Mouse (Mus musculus) lung, postnatal 0 days (tissue): ENCODE data around the gene Gm3327. TPM values are rescaled to one million over a fixed set of nuclear protein-coding genes. Genes with fewer than 3 reads are reported as not detected.

Experiments
- ATAC-seq: fragments of 200-750 bp; cut with Nextera tagmentation; 2 replicates; pipeline ENCODE4 v1.8.0; 2017; ENCODE audit warnings: moderate library complexity
- DNase-seq: peaks from one replicate; pipeline ENCODE4 v3.0.0-alpha.2; 2016; ENCODE audit warnings: low spot score
- H3K27ac ChIP-seq: fragments of 300-500 bp; sonication (generic); 2 replicates; pipeline ENCODE4 v1.5.1; 2014; ENCODE audit warnings: antibody characterized with exemption, mild to moderate bottlenecking, low read length, mixed read lengths
- H3K27me3 ChIP-seq: fragments of 300-500 bp; sonication (generic); replicated peaks from 2 replicates; pipeline ENCODE4 v1.6.1; 2014; ENCODE audit warnings: low read length, mixed read lengths; ENCODE audit not compliant: insufficient read depth
- H3K36me3 ChIP-seq: fragments of 300-500 bp; sonication (generic); 2 replicates; pipeline ENCODE4 v1.6.1; 2014; ENCODE audit warnings: low read length, mixed read lengths; ENCODE audit not compliant: insufficient read depth
- H3K4me1 ChIP-seq: fragments of 300-500 bp; sonication (generic); 2 replicates; pipeline ENCODE4 v1.6.1; 2014; ENCODE audit warnings: antibody characterized with exemption, low read depth, low read length, mixed read lengths; ENCODE audit not compliant: insufficient read depth
- H3K4me2 ChIP-seq: fragments of 300-500 bp; sonication (generic); replicated peaks from 2 replicates; pipeline ENCODE4 v1.6.1; 2014; ENCODE audit warnings: low read depth, mild to moderate bottlenecking, low read length, moderate library complexity, mixed read lengths
- H3K4me3 ChIP-seq: fragments of 300-500 bp; sonication (generic); 2 replicates; pipeline ENCODE4 v1.5.1; 2014; ENCODE audit warnings: low read depth, low read length
- H3K9ac ChIP-seq: fragments of 300-500 bp; sonication (generic); replicated peaks from 2 replicates; pipeline ENCODE4 v1.6.1; 2014; ENCODE audit warnings: low read depth, mild to moderate bottlenecking
- H3K9me3 ChIP-seq: fragments of 300-500 bp; sonication (generic); 2 replicates; pipeline ENCODE4 v1.6.1; 2016; ENCODE audit warnings: low read length, mixed read lengths
- CTCF ChIP-seq: IDR thresholded peaks from 2 replicates; pipeline ENCODE4 v1.5.1; 2016; ENCODE audit warnings: antibody characterized with exemption, mild to moderate bottlenecking
- EP300 ChIP-seq: IDR thresholded peaks from 2 replicates; pipeline ENCODE4 v1.6.1; 2016; ENCODE audit warnings: antibody characterized with exemption, mild to moderate bottlenecking, control low read depth
- polyA plus RNA-seq: library from polyadenylated mRNA; unstranded; fragments of >200 nt; fragmentation: Nextera tagmentation; extraction: Ambion mirVana; gene quantifications from 2 replicates; pipeline ENCODE4 v1.2.1, GENCODE M21; 2015

The Gm3327 gene
- polyA plus RNA-seq, 1 experiment from 2014 or later = not detected

GRCm38 (mm10) chr14:44110981-44111380 is 12.7 kb upstream of the Gm3327 start:
- H3K36me3 ChIP-seq = no peaks in the 10 kb centered on the region
- no peaks in the 10 kb centered on the region for H3K27me3 ChIP-seq
- H3K27ac ChIP-seq = no peak overlapping the region
- no peak overlapping the region for H3K4me2 ChIP-seq
- ATAC-seq (no peak), DNase-seq (no peak)
- H3K4me3 ChIP-seq = no peak overlapping the region
- no peaks in the 10 kb centered on the region for H3K9me3 ChIP-seq
- no peak overlapping the region for H3K9ac ChIP-seq
- TF ChIP-seq EP300 (no peak), CTCF (no peak)
- no peaks in the 10 kb centered on the region for H3K4me1 ChIP-seq

Other genes with a start within 250 kb of the Gm3327 start
- 12.5 and 14.2 TPM in 2 replicates for gene Ear1, start 248.3 kb upstream of the Gm3327 start, polyA plus RNA-seq
- not detected in 2 replicates for gene Ear10, start 200.3 kb upstream of the Gm3327 start, polyA plus RNA-seq
- 7.7 and 11.5 TPM in 2 replicates for gene Gm8113, start 198.5 kb upstream of the Gm3327 start, polyA plus RNA-seq
- gene Ang5, start 166.8 kb upstream of the Gm3327 start, polyA plus RNA-seq = not detected in 2 replicates
- not detected in 2 replicates for gene Ang6, start 121.6 kb upstream of the Gm3327 start, polyA plus RNA-seq
- gene Ear2, start 21.2 kb upstream of the Gm3327 start, polyA plus RNA-seq = 119 and 146 TPM in 2 replicates
- gene Gm8212, start 73.8 kb downstream of the Gm3327 start, polyA plus RNA-seq = not detected in 2 replicates
- not detected in 2 replicates for gene 4930503E14Rik, start 89.4 kb downstream of the Gm3327 start, polyA plus RNA-seq
- gene Gm8220, start 161.7 kb downstream of the Gm3327 start, polyA plus RNA-seq = not detected in 2 replicates
- gene Gm5930, start 214.7 kb downstream of the Gm3327 start, polyA plus RNA-seq = not detected in 2 replicates
- not detected in 2 replicates for gene Gm8229, start 241.5 kb downstream of the Gm3327 start, polyA plus RNA-seq